Mouse (Mus musculus) cerebellum, adult 18-20 months (tissue): ENCODE results near the gene Gm17651.

Source experiments
- DNase-seq, 2 experiments: peaks; one replicate each; pipeline ENCODE4 v3.0.0; 2021

The Gm17651 gene

GRCm38 (mm10) chr3:97624611-97625010 is 49.9 kb downstream of the Gm17651 start:
- no peak for DNase-seq
